Mouse (Mus musculus) left cerebral cortex, postnatal 25 days (tissue): ENCODE results near the gene Bola3. TPM values are rescaled to one million over a fixed set of nuclear protein-coding genes. Genes with fewer than 3 reads are reported as not detected.
A peak's percentile ranks its signal among the peaks of the same experiment; 100 is the strongest.

ENCODE experiments used
- DNase-seq, 2 experiments: peaks; one replicate each; pipeline ENCODE4 v3.0.0; 2022; ENCODE audit warnings: low spot score in 2 of 2, mixed read lengths in 1 of 2
- intact Hi-C: fragments of 180-260 bp; cut with DNase I; formaldehyde crosslinking; loops from one replicate; pipeline ENCODE4 v1.15.1; 2025
- microRNA-seq, 2 experiments: library from miRNA; unstranded; fragments of <30 nt; microRNA quantifications; one replicate each; pipeline ENCODE4 v1.2.0; 2022
- total RNA-seq, 2 experiments: library from RNA; stranded (reverse); gene quantifications; 2 replicates each; pipeline ENCODE4 v1.2.3; 2021

Bola3 gene
- total RNA-seq, 2 experiments from 2014 or later: 52.3 to 56.5 TPM

DNA sequence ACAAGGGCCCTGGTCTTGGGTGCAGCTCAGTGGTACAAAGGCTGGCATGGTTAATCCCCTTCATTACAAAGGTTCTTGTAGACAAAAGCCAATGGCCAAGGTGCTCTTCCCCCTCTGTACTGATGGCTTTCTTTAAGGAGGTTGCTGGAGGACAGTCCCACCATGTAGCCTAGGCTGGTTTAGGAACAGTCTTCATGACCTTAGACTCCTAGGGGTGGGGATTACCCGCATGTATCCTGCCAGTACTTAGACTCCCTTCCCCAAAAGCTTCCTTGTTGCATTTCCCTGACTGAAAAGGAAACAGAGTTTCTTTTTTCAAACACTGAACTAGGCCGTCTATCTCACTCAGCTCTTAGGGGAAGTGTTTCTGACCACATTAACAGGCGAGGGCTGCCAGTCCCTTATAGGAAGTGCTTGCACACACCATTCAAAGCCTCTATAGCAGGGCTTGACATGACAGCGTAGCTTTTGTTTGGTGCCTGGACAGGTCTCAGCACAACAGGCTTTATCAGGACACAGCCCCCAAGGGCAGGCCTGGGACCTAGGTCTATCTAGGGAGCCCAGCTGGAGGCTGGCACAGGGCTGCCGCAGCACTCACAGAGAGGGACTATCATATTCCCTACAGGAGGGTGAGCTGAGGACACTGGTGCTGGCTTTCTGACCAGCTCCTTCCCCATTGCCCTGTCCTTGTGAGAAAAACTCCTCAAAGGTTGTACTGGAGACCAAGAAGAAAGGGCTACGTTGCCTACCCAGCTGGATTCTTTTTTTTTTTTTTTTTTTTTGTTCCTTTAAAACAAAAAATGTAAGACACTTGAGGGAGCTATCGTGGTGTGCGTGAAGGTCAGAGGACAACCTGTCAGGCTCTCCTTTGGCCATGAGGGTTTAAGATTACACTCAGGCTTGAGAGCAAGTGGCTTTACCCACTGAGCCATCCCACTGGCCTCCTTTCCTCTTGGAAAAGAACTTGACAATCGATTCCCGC is 32.9 kb downstream of the Bola3 start:
- intact Hi-C loops: no loop called here
- no peak for DNase-seq

DNA sequence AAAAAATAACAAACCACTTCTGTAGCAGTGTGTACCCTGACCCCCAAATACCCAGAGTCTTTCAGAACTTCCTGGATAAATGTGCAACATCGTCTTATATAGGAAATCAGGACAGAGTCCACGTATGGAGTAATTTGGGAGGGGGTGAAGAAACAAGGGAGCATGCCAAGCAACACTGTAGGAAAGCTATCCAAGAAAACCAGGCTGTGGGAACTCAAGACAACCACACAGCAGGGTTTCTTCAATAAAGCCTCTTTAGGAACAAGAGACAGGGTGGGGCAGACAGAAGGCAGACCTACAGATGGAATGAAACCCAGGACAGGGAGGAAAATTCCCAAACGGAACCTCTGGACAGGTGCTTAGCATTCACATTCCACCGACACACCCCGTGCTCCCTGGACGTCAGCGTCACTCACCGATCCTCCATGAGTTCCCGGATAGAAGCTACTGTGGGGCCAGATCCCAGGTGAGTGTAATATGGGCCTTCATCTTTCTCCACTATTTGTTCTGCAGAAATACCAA is 36.7 kb downstream of the Bola3 start:
- intact Hi-C loops: no loop called here
- no peak for DNase-seq

DNA sequence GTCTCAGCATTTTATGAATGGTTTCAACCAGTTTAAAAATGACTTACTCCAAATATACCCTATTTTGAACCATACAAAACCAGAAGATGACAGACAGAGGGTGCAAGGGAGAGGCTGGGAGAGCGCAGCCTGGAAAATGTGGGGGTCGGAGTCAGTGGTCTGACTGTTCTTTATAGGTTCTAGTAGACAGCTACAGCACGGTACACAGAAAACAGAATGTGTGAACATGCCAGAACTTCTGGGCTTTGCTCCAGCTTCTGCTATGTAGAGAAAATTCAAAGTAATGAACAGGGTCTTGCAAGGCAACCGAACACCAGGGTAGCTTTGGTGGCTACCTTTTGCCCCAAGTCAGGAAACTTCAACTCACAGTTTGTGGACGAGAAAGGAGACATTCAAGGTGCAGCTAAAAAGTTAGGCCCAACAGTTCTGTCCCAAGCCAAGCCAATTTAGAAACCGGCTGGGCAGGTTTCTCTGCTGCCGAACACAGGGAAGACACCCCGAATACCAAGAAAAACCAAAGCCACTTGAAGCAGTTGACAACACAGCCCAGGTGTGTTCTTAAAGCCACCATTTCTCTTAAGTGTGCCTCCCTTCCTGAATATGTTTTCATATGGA is 43.3 kb downstream of the Bola3 start:
- intact Hi-C loops: no loop called here
- DNase-seq: peak; percentile 42 to 56

DNA sequence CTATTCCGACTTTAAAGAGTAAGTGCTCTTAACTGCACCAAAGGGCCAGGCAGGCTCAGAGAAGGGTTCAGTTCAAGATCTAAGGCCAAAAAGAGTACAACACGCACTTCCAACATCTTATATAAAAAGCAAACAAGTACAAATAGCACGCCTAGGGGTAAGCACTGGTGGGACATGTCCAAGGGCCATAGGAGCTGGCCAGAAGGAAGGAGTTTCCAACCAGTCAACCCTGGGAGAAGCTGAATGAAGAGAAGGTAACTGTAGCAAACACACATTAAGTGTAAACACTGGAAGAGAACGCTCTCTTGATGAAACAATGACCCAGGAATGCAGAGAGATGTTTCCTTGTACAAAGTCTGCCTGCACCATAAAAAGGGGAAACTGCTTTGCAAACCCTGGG is 45.2 kb downstream of the Bola3 start:
- intact Hi-C loops: no loop called here
- DNase-seq: no peak

DNA sequence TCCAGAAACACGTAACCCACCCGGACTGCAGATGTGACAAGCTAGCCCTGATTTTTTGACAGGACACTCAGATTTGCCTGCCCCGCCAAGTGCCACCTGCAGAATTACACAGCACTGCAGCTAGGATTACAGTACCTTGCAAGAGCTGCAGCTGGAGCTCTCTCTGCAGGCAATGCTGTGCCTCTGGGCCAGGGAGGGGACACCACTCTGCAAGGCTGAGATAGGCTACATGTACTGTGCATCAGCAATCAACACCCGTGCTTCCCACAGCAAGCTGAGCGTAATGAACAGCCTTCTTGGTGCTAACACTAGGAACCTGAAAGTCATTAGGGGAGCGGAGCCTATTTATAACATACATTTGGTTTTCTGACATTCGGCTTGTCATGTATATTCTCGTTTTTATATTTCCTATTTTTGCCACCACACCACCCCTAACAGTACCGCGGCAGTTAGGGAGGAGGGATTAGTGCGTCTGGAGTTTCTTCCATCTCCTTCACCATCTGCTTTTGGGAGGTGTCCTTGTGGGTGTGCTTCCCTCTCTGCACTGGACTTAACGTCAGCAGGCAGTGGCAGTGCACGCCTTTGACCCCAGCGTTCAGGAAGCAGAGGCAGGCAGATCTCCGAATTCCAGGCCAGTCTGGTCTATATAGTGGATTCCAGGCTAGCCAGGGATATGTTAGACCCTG is 46.7 kb downstream of the Bola3 start:
- intact Hi-C loops: no loop called here
- no peak for DNase-seq

DNA sequence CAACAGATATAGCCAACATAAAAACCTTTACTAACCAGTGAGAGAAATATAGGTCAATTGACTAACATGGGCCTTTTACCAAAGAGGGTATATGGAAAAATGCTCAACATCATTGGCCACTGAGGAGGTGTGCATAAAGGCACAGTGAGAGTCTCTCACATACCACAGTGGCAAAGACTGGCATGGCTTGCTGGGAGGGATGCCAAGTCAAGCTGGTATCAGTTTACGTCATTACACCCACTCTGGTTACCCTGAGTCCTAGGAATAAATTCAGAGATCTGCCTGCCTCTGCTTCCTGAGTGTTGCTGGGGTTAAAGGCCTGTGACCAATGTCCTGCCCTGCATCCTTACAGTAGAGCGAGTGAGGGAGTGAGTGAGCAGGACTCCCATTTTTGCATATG is 47.8 kb downstream of the Bola3 start:
- peak in 1 of 2 experiments; percentile 41 for DNase-seq

DNA sequence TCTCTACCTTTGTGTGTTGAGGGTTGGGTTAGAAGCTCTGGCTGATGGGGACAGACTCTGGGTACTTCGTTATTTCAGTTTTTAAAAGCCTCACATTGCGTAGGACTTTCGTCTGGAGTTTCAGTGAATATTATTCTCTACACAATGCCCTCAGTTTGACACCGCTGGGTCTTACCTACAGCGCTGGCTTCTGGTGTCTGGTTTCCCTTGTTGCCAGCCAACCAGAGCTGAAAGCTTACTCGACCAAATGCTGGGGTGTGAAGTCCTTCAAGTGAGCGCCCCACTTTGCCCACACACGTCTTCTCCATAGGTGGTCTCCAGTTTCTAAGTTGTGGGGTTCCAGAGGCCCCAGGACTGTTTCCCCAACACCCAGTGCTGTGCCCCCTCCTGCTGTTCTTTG is 48.8 kb downstream of the Bola3 start:
- intact Hi-C loops: no loop called here
- no peak for DNase-seq

More for the DNA sequence above, 47.8 kb downstream of the Bola3 start:
- intact Hi-C loops: no loop called here

DNA sequence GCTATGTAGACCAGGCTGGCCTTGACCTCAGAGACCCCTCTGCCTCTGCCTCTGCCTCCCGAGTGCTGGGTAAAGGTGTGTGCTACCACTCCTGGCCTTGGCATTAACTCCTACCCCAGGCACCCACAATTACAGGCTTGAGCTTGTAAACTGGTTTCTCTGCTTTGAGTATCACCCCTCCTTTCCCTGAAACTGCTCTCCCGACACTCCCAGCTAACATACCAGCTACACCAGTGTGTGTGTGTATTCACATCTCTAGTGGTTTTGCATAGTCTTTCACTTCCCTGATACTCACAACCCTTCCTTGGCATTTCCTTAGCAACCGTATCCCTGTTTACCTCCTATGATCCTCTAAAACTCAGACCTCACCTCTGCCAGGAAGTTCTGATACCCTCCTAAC is 50.8 kb downstream of the Bola3 start:
- intact Hi-C loops: no loop called here
- no peak for DNase-seq

DNA sequence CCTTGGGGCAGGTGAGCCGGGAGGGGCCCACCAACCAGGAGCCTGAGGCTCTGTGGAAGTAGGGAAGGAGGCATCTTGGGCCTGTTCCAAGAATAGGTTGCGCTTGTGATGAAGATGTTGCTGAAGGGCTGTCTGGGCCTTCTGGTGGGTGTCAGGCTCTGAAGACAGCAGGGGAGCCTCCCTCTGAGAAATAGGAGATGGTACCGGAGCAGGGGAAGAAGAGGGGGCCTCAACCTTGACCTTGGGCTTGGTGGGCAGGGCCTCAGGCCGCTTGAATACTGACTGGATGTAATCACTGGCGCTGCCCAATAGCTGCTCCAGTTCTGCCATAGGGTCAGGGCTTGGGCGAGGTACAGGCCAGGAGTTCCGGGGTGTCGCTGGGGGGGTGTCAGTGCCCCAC is 54.5 kb downstream of the Bola3 start:
- intact Hi-C loops: no loop called here
- DNase-seq: no peak

DNA sequence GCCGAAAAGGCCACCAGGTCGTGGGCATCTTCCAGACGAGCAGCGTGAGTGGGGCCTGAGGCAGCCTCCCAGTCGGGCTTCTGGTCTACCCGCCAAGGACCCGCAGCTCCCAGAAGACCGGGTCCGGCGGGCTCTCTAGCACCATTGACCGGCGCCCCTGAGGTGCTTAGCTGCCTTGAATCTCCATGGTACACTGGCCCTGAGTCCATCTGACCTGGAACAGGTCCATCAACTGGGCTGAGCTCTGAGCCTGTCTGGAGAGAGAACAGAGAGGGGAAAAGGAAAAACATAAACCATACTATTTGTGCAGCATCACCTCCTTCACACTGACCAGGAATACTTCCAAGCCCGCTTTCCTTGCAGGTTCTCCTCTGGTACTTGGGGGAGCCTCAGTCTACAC is 55.6 kb downstream of the Bola3 start:
- intact Hi-C loops: no loop called here

DNA sequence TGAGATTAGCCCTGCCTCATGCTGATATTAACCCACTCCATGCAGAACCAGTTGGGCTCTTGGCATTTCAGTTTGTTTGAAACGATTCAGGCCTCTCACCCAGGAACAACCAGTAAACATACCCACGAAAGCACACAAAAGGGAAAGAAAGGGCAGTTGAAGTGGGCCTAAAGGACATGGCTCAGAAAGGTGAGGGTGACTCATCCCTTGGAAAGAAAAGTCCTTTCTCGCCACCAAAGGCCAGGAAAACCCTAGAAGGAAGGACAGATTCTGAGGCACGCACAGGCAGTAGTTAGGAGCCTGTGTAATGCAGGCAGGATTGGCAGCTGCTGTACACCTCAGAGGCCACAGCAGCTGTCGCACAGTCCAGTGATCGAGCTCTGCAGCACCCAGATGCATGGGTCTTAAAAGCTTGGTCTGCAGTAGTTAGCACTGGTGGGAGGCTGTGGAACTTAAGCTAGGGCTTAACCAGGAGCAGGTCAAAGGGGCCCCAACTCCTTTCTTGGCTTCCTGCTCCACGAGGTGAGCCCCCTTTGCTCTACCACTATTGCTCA is 56.6 kb downstream of the Bola3 start:
- intact Hi-C loops: no loop called here
- DNase-seq: no peak

More for the DNA sequence above, 55.6 kb downstream of the Bola3 start:
- no peak for DNase-seq

DNA sequence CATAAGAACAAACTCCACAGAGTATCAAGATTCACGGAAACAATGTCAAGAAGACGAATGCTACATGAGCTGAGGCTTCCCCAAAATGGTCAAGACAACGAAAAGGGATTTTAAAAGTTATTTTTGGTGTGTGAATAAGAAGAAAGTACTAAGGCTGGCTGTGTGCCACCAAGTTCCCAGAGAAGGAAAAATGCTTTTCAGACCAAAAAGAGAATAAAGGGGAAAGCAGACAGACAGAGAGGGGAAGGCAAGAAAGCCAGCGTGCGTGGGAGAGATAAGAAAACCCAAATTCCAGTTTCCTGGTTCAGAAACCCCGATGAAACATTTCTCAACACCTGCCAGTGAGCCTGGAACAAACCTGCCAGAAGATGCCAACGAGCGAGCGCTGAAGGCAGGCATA is 59.6 kb downstream of the Bola3 start:
- peak in 1 of 2 experiments; percentile 68 for DNase-seq
- intact Hi-C loops: no loop called here

Small RNAs within 50 kb of the gene (microRNA-seq; reads per million reads assigned to microRNA genes)
- gene Mir6374: 0 reads per million in 2 experiments

Other genes starting within 250 kb of the Bola3 start
- 1 to 10 TPM; 3.2 to 4.1 TPM for gene Ccdc142, start 247.5 kb upstream of the Bola3 start, total RNA-seq
- 1 to 10 TPM; 3.9 to 5.0 TPM for gene Gm42688, start 247.5 kb upstream of the Bola3 start, total RNA-seq
- 10 to 100 TPM; 60.3 to 66.6 TPM for gene Mrpl53, start 240.1 kb upstream of the Bola3 start, total RNA-seq
- gene Mogs, start 233.7 kb upstream of the Bola3 start, total RNA-seq: 10 to 100 TPM; 27.2 to 28.0 TPM
- 10 to 100 TPM; 36.7 to 48.7 TPM for gene Wbp1, start 227.6 kb upstream of the Bola3 start, total RNA-seq
- gene Ino80b, start 223.7 kb upstream of the Bola3 start, total RNA-seq: 10 to 100 TPM; 11.2 to 21.3 TPM
- gene Rtkn, start 213.7 kb upstream of the Bola3 start, total RNA-seq: 10 to 100 TPM; 51.2 to 76.8 TPM
- 10 to 100 TPM; 28.8 to 29.1 TPM for gene Wdr54, start 192.8 kb upstream of the Bola3 start, total RNA-seq
- gene 1700003E16Rik, start 192.7 kb upstream of the Bola3 start, total RNA-seq: 10 to 100 TPM; 28.8 to 30.2 TPM
- gene Dctn1, start 183.2 kb upstream of the Bola3 start, total RNA-seq: 100 to 1,000 TPM; 329 to 365 TPM
- 1 to 10 TPM; 2.3 to 2.5 TPM for gene Slc4a5, start 129.3 kb upstream of the Bola3 start, total RNA-seq
- gene Mthfd2, start 23.2 kb upstream of the Bola3 start, total RNA-seq: 1 to 10 TPM; 5.0 to 6.3 TPM
- gene Mob1a, start 23.1 kb upstream of the Bola3 start, total RNA-seq: 10 to 100 TPM; 20.0 to 20.2 TPM
- 10 to 100 TPM; 86.4 to 87.3 TPM for gene Tet3, start 109.9 kb downstream of the Bola3 start, total RNA-seq
- gene Dguok, start 157.8 kb downstream of the Bola3 start, total RNA-seq: 10 to 100 TPM; 23.3 to 25.3 TPM
- gene Actg2, start 187.1 kb downstream of the Bola3 start, total RNA-seq: not detected
- gene Stambp, start 223.6 kb downstream of the Bola3 start, total RNA-seq: 10 to 100 TPM; 31.1 to 31.6 TPM